Mouse (Mus musculus): Measurements from ENCODE around the gene Fbxw16. TPM values are rescaled to one million over a fixed set of nuclear protein-coding genes. Genes with fewer than 3 reads are reported as not detected.
"Not testable (repeated sequence)": the region's sequence is repeated elsewhere in the genome, so short reads cannot be mapped to it uniquely, and the experiment has no call there.

Gene Fbxw16
- not detected for total RNA-seq (2021)
- long read RNA-seq, experiment 1, result 0 reads
- long read RNA-seq, experiment 2, result 0 reads

- intact Hi-C loops (cut with DNase I), result no loop called here
- no peak for DNase-seq
Observed at GRCm38 (mm10) chr9:109449040-109449439, at the start of gene Fbxw16. TSS of gene Fbxw16 (minus strand) at chr9:109449140.

GRCm38 (mm10) chr9:109495775-109496174 lies 46.8 kb upstream of the Fbxw16 start, which contains the start of gene Fbxw19:
TSS of gene Fbxw19 (minus strand) at chr9:109495875.
- DNase-seq; intact Hi-C loops (cut with DNase I): not testable (repeated sequence)

GRCm38 (mm10) chr9:109432956-109433355 lies 16.0 kb downstream of the Fbxw16 start:
- no peak for DNase-seq
- intact Hi-C loops (cut with DNase I), result no loop called here

- intact Hi-C loops (cut with DNase I); DNase-seq: not testable (repeated sequence)
Observed at GRCm38 (mm10) chr9:109404196-109404595, 44.7 kb downstream of the Fbxw16 start, which contains the start of gene Fbxw22. TSS of gene Fbxw22 (minus strand) at chr9:109404296.

Other genes with a start within 250 kb of the Fbxw16 start
- gene Fbxw20, start 214.4 kb downstream of the Fbxw16 start, total RNA-seq (2021), result not detected
- not detected for gene Fbxw14, start 161.5 kb downstream of the Fbxw16 start, total RNA-seq (2021)
- gene Fbxw28, start 109.5 kb downstream of the Fbxw16 start, total RNA-seq (2021), result not detected
- gene Fbxw22, start 44.8 kb downstream of the Fbxw16 start, total RNA-seq (2021), result not detected
- gene Fbxw19, start 46.7 kb upstream of the Fbxw16 start, total RNA-seq (2021), result not detected
- not detected for gene Fbxw15, start 119.1 kb upstream of the Fbxw16 start, total RNA-seq (2021)
- gene Fbxw24, start 176.9 kb upstream of the Fbxw16 start, total RNA-seq (2021), result not detected
- not detected for gene Fbxw25, start 215.5 kb upstream of the Fbxw16 start, total RNA-seq (2021)

Data from gastrocnemius, postnatal 36 days (tissue).